Mouse (Mus musculus): Measurements from ENCODE around the gene Plch1. TPM values are rescaled to one million over a fixed set of nuclear protein-coding genes. Genes with fewer than 3 reads are reported as not detected.

Gene Plch1
- polyA plus RNA-seq, 1 experiment = 0.84 TPM

DNA sequence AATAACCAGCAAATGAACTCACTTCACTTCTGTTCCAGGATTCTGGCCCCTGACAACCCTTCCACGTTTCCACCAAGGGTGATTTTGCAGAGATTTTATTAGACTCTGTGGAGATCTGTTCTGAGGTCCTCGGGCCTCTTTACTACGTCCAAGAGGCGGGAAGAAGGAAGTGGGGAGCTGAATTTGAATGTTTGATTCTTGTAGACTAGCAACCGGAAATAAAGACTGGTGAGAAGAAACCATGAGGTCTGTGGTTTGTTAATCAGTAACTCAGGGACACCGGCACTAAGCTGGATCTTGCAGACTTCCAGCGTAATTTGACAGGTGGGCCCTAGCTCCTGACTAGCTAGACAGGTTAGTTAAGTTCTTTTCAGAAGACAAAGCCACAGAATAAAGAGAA, 5.6 kb downstream of the Plch1 start:
- no peak for TF ChIP-seq CTCF (conservative IDR thresholded peaks at IDR 0.05; ENCODE audit: insufficient read depth, insufficient read length, low read depth, low read length)
- TF ChIP-seq POLR2A (IDR thresholded peaks at IDR 0.05; ENCODE audit: low read depth, low read length) = no peak
- peaks cover 11% of the 10 kb centered on the region; the same call in 1 of the 2 replicates for H3K4me1 ChIP-seq (ENCODE audit: control insufficient read depth, insufficient read depth, low read length)
- peak; percentile 79 for DNase-seq
- H3K36me3 ChIP-seq (ENCODE audit: control insufficient read depth, insufficient read depth, low read length) = no peaks in the 10 kb centered on the region
- H3K27ac ChIP-seq (ENCODE audit: insufficient read depth, low read depth, low read length) = peak overlapping the region; percentile 45; the same call in 1 of the 2 replicates
- no peaks in the 10 kb centered on the region for H3K27me3 ChIP-seq (replicated peaks; ENCODE audit: control insufficient read depth, insufficient read depth, low read length)
- WGBS = 11% methylated on average over 7 of the region's 7 CpGs
- H3K4me3 ChIP-seq (ENCODE audit: insufficient read depth, low read depth, low read length) = peak overlapping the region; percentile 52

DNA sequence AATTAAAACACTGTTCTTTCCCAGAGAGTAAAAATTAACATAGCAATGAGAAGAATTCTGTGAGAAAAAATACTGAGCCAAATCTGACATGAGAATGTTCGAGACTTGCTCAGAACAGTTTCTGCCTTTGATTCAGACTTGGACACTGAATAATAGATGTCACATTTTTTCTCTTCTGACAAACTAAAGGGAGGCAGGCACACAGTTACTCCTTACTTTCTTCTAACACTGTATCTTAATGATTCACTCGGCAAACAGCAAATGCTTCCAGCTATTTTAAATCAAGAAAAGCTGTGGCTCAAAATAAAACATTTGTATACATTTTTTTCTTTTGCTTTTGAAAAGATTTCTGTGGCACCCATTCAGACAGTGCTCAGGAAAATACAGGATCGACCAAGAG, 7.1 kb downstream of the Plch1 start:
- no peak for DNase-seq
- TF ChIP-seq CTCF (conservative IDR thresholded peaks at IDR 0.05; ENCODE audit: insufficient read depth, insufficient read length, low read depth, low read length) (no peak), POLR2A (IDR thresholded peaks at IDR 0.05; ENCODE audit: low read depth, low read length) (no peak)
- 27% methylated on average over 3 of the region's 3 CpGs for WGBS

GRCm38 (mm10) chr3:63881065-63881464, 18.2 kb downstream of the Plch1 start:
- WGBS = 87% methylated on average over 2 of the region's 2 CpGs
- DNase-seq = no peak

More for the DNA sequence above, 7.1 kb downstream of the Plch1 start:
- Histone ChIP-seq H3K4me1 (ENCODE audit: control insufficient read depth, insufficient read depth, low read length) (peaks cover 8% of the 10 kb centered on the region; the same call in 1 of the 2 replicates), H3K27me3 (replicated peaks; ENCODE audit: control insufficient read depth, insufficient read depth, low read length) (no peaks in the 10 kb centered on the region), H3K36me3 (ENCODE audit: control insufficient read depth, insufficient read depth, low read length) (no peaks in the 10 kb centered on the region), H3K4me3 (ENCODE audit: insufficient read depth, low read depth, low read length) (no peak overlapping the region), H3K27ac (ENCODE audit: insufficient read depth, low read depth, low read length) (no peak overlapping the region)

DNA sequence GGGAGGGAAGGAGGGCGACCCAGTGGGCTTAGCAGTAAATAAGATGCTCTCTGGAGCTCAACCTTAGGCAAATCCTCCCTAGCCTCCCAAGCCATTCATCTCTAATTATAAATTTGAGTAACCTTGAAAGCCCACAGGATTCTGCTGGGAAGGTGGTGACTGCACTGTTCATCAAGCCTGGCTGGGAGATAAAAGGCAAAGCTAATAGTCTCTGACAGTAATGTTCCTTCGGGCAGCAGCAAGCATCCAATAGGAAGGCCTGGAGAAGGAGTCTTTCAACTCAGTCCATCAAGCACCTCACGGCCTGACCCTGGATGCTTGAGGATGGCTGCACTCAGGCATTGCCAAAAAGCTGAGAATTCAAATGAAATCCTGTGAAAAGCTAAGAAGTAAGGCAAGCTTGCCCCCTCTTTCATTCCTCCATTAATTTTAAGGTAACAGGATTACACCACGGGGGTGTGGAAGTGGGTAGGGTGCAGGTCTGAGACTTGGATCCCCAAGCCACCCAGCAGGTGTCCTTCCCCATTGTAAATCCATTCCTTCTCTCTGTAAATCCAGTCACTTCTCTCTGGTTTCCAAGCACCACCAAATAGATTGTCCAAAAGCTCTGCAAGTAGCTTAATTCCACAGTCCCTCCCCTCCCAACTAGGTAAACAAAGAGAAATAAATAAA, 20.1 kb downstream of the Plch1 start:
- 42% methylated on average over 4 of the region's 4 CpGs for WGBS
- no peak overlapping the region for H3K4me3 ChIP-seq (ENCODE audit: insufficient read depth, low read depth, low read length)
- DNase-seq = no peak
- H3K27ac ChIP-seq (ENCODE audit: insufficient read depth, low read depth, low read length) = no peak overlapping the region
- no peaks in the 10 kb centered on the region for H3K27me3 ChIP-seq (replicated peaks; ENCODE audit: control insufficient read depth, insufficient read depth, low read length)
- H3K4me1 ChIP-seq (ENCODE audit: control insufficient read depth, insufficient read depth, low read length) = no peaks in the 10 kb centered on the region
- TF ChIP-seq POLR2A (IDR thresholded peaks at IDR 0.05; ENCODE audit: low read depth, low read length) (no peak), CTCF (conservative IDR thresholded peaks at IDR 0.05; ENCODE audit: insufficient read depth, insufficient read length, low read depth, low read length) (no peak)
- no peaks in the 10 kb centered on the region for H3K36me3 ChIP-seq (ENCODE audit: control insufficient read depth, insufficient read depth, low read length)

More at GRCm38 (mm10) chr3:63881065-63881464, 18.2 kb downstream of the Plch1 start:
- Histone ChIP-seq H3K27ac (ENCODE audit: insufficient read depth, low read depth, low read length) (no peak overlapping the region), H3K4me1 (ENCODE audit: control insufficient read depth, insufficient read depth, low read length) (no peaks in the 10 kb centered on the region), H3K27me3 (replicated peaks; ENCODE audit: control insufficient read depth, insufficient read depth, low read length) (no peaks in the 10 kb centered on the region), H3K4me3 (ENCODE audit: insufficient read depth, low read depth, low read length) (no peak overlapping the region), H3K36me3 (ENCODE audit: control insufficient read depth, insufficient read depth, low read length) (no peaks in the 10 kb centered on the region)
- no peak for TF ChIP-seq POLR2A (IDR thresholded peaks at IDR 0.05; ENCODE audit: low read depth, low read length)

DNA sequence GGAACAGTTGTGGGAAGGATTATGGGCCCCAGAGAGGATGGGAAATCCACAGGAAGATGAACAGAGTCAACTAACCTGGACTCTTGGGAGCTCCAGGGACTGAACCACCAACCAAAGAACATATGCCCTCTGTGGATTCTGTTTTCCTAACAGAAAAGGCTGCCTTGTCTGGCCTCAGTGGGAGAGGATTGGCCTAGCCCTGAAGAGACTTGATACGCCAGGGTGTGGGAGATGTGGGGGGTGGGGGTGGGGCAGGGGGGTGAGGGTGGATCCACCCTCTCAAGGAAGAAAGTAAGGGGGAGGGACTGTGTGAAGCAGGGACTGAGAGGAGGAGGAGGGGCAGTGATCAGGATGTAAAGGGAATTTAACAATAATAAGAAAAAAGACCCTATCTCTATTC, 26.5 kb downstream of the Plch1 start:
- Histone ChIP-seq H3K36me3 (ENCODE audit: control insufficient read depth, insufficient read depth, low read length) (no peaks in the 10 kb centered on the region), H3K4me1 (ENCODE audit: control insufficient read depth, insufficient read depth, low read length) (no peaks in the 10 kb centered on the region; the same call in 1 of the 2 replicates), H3K27me3 (replicated peaks; ENCODE audit: control insufficient read depth, insufficient read depth, low read length) (no peaks in the 10 kb centered on the region), H3K27ac (ENCODE audit: insufficient read depth, low read depth, low read length) (no peak overlapping the region), H3K4me3 (ENCODE audit: insufficient read depth, low read depth, low read length) (no peak overlapping the region)
- no peak for DNase-seq
- 89% methylated on average over 1 of the region's 1 CpGs for WGBS
- TF ChIP-seq POLR2A (IDR thresholded peaks at IDR 0.05; ENCODE audit: low read depth, low read length) (no peak), CTCF (conservative IDR thresholded peaks at IDR 0.05; ENCODE audit: insufficient read depth, insufficient read length, low read depth, low read length) (no peak)

- TF ChIP-seq CTCF (conservative IDR thresholded peaks at IDR 0.05; ENCODE audit: insufficient read depth, insufficient read length, low read depth, low read length) = no peak
- no peak for TF ChIP-seq POLR2A (IDR thresholded peaks at IDR 0.05; ENCODE audit: low read depth, low read length)
- H3K27ac ChIP-seq (ENCODE audit: insufficient read depth, low read depth, low read length) = no peak overlapping the region
- H3K27me3 ChIP-seq (replicated peaks; ENCODE audit: control insufficient read depth, insufficient read depth, low read length) = no peaks in the 10 kb centered on the region
- no peak overlapping the region for H3K4me3 ChIP-seq (ENCODE audit: insufficient read depth, low read depth, low read length)
- WGBS = 57% methylated on average over 2 of the region's 2 CpGs
- no peaks in the 10 kb centered on the region; the same call in 1 of the 2 replicates for H3K4me1 ChIP-seq (ENCODE audit: control insufficient read depth, insufficient read depth, low read length)
- no peak for DNase-seq
- H3K36me3 ChIP-seq (ENCODE audit: control insufficient read depth, insufficient read depth, low read length) = no peaks in the 10 kb centered on the region
Measured at GRCm38 (mm10) chr3:63871249-63871648, 28.0 kb downstream of the Plch1 start.

GRCm38 (mm10) chr3:63868285-63868684, 31.0 kb downstream of the Plch1 start:
- H3K27me3 ChIP-seq (replicated peaks; ENCODE audit: control insufficient read depth, insufficient read depth, low read length) = no peaks in the 10 kb centered on the region
- H3K4me1 ChIP-seq (ENCODE audit: control insufficient read depth, insufficient read depth, low read length) = no peaks in the 10 kb centered on the region; the same call in 1 of the 2 replicates
- TF ChIP-seq CTCF (conservative IDR thresholded peaks at IDR 0.05; ENCODE audit: insufficient read depth, insufficient read length, low read depth, low read length) (no peak), POLR2A (IDR thresholded peaks at IDR 0.05; ENCODE audit: low read depth, low read length) (no peak)
- DNase-seq = peak; percentile 56
- H3K27ac ChIP-seq (ENCODE audit: insufficient read depth, low read depth, low read length) = no peak overlapping the region
- H3K36me3 ChIP-seq (ENCODE audit: control insufficient read depth, insufficient read depth, low read length) = no peaks in the 10 kb centered on the region
- H3K4me3 ChIP-seq (ENCODE audit: insufficient read depth, low read depth, low read length) = no peak overlapping the region
- WGBS = 55% methylated on average over 1 of the region's 1 CpGs
